Mouse (Mus musculus) heart, adult 2 months (tissue): ENCODE results near the gene Sart1. TPM values are rescaled to one million over a fixed set of nuclear protein-coding genes. Genes with fewer than 3 reads are reported as not detected.

ENCODE experiments used
- DNase-seq, 2 experiments: peaks; one replicate each; pipeline ENCODE4 v3.0.0; 2021
- H3K27ac ChIP-seq: fragments of 200-600 bp; 2 replicates; pipeline ENCODE4 v1.8.1; 2022
- H3K27me3 ChIP-seq: fragments of 200-500 bp; 2 replicates; pipeline ENCODE4 v1.6.1; 2012; ENCODE audit warnings: mild to moderate bottlenecking, low read length, inconsistent platforms, mixed read lengths; ENCODE audit not compliant: control insufficient read depth, insufficient read depth
- H3K36me3 ChIP-seq: fragments of 200-500 bp; 2 replicates; pipeline ENCODE4 v1.6.1; 2012; ENCODE audit warnings: low read length, inconsistent platforms; ENCODE audit not compliant: control insufficient read depth, insufficient read depth
- H3K4me1 ChIP-seq: fragments of 200-500 bp; 2 replicates; pipeline ENCODE4 v1.6.1; 2011; ENCODE audit warnings: low read length; ENCODE audit not compliant: control insufficient read depth, insufficient read depth
- H3K4me3 ChIP-seq: fragments of 200-600 bp; 2 replicates; pipeline ENCODE4 v1.8.1; 2022
- H3K79me2 ChIP-seq: fragments of 200-500 bp; replicated peaks from 2 replicates; pipeline ENCODE4 v1.6.1; 2012; ENCODE audit warnings: mild to moderate bottlenecking, inconsistent platforms, low read length, moderate library complexity, mixed read lengths; ENCODE audit not compliant: control insufficient read depth, insufficient read depth
- H3K9ac ChIP-seq: fragments of 200-500 bp; 2 replicates; pipeline ENCODE4 v1.6.1; 2012; ENCODE audit warnings: low read depth, mild to moderate bottlenecking, control low read depth, inconsistent platforms, low read length, mixed read lengths
- CTCF ChIP-seq: fragments of 200-600 bp; IDR thresholded peaks from 2 replicates; pipeline ENCODE4 v1.8.1; 2022; ENCODE audit warnings: antibody characterized with exemption, mild to moderate bottlenecking, moderate library complexity
- EP300 ChIP-seq: fragments of 200-500 bp; IDR thresholded peaks from 2 replicates; pipeline ENCODE4 v1.6.1; 2011; ENCODE audit warnings: low read depth, low read length, control low read depth; ENCODE audit not compliant: insufficient read depth
- POLR2A ChIP-seq: fragments of 200-500 bp; IDR thresholded peaks from 2 replicates; pipeline ENCODE4 v1.6.1; 2011; ENCODE audit warnings: mild to moderate bottlenecking, low read depth, low read length, control low read depth; ENCODE audit not compliant: insufficient read depth
- WGBS: fragments of 180-500 bp; shearing (Covaris S2); methylation state at CpG from one replicate; pipeline ENCODE4 v1.1.7; 2018; 5-methylcytosine and 5-hydroxymethylcytosine counted together
- intact Hi-C: fragments of 180-260 bp; cut with DNase I; formaldehyde crosslinking; loops from one replicate; pipeline ENCODE4 v1.15.1; 2025
- polyA plus RNA-seq: library from polyadenylated mRNA; depleted of rRNA; stranded (reverse); fragments of >200 nt; gene quantifications from 2 replicates; pipeline ENCODE4 v1.2.3, GENCODE M21; 2012
- total RNA-seq, 2 experiments: library from RNA; stranded (reverse); gene quantifications; 2 replicates each; pipeline ENCODE4 v1.2.3; 2021

The Sart1 gene
- total and polyA plus RNA-seq, 3 experiments, result 10.6 to 51.8 (median 47.3) TPM

DNA sequence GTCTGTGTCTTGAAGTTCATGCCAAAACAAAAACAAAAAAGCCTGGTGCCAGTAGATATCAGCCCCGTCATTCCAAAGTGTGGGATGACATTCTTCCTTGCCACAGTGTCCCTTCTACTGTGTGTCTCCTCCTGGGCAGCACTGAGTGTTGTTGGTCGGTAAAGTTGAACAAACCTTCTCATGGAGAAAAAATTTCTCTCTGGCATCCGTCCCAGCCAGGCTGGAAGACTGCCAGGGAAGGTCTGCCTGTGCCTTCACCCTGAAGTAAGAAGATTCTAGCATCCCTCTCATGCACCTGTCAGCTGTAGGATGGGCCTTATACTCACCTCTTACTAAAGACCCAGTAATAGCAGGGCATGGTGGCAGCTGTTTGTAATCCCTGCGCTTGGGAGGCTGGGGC is 4.4 kb upstream of the Sart1 start:
- no peak for TF ChIP-seq EP300
- no peak for TF ChIP-seq POLR2A
- no peak for TF ChIP-seq CTCF

GRCm38 (mm10) chr19:5390416-5390815 is 1.9 kb upstream of the Sart1 start:
- Histone ChIP-seq H3K79me2 (peaks cover 3% of the 10 kb centered on the region), H3K4me1 (peaks cover 5% of the 10 kb centered on the region), H3K27me3 (no peaks in the 10 kb centered on the region), H3K36me3 (peaks cover 3% of the 10 kb centered on the region; the same call in 1 of the 2 replicates), H3K9ac (no peak overlapping the region), H3K27ac (no peak overlapping the region), H3K4me3 (no peak overlapping the region; the same call in 1 of the 2 replicates)
- TF ChIP-seq CTCF (no peak), POLR2A (no peak), EP300 (no peak)
- no peak for DNase-seq
- WGBS, result 65% methylated on average over 8 of the region's 8 CpGs
- intact Hi-C loops, result no loop called here

More for the DNA sequence above, 4.4 kb upstream of the Sart1 start:
- WGBS, result 20% methylated on average over 4 of the region's 4 CpGs
- Histone ChIP-seq H3K27ac (no peak overlapping the region), H3K9ac (no peak overlapping the region), H3K4me1 (peaks cover 3% of the 10 kb centered on the region), H3K4me3 (no peak overlapping the region), H3K36me3 (no peaks in the 10 kb centered on the region), H3K79me2 (peaks cover 3% of the 10 kb centered on the region), H3K27me3 (no peaks in the 10 kb centered on the region)
- intact Hi-C loops, result no loop called here
- peak; percentile 47 to 72 for DNase-seq

GRCm38 (mm10) chr19:5389647-5390046 is 1.1 kb upstream of the Sart1 start:
- no peak for TF ChIP-seq EP300
- Histone ChIP-seq H3K27ac (peak overlapping the region; percentile 36; the same call in 1 of the 2 replicates), H3K4me1 (peaks cover 5% of the 10 kb centered on the region), H3K27me3 (no peaks in the 10 kb centered on the region), H3K9ac (peak overlapping the region; percentile 30), H3K79me2 (peaks cover 3% of the 10 kb centered on the region), H3K4me3 (peak overlapping the region; percentile 99), H3K36me3 (peaks cover 3% of the 10 kb centered on the region; the same call in 1 of the 2 replicates)
- DNase-seq, result peak; percentile 49 to 61
- WGBS, result 13% methylated on average over 12 of the region's 12 CpGs
- intact Hi-C loops, result loop anchor here (2.0 to 10.0 kb wide), 3 partner anchors 35 to 295 kb away; partner anchors contain the start of genes AI837181, Drap1, Map3k11 and Mus81

- peaks cover 5% of the 10 kb centered on the region for H3K4me1 ChIP-seq
- no peak for DNase-seq
- WGBS, result under 1% methylated on average over 43 of the region's 43 CpGs
- H3K9ac ChIP-seq, result peak overlapping the region; percentile 97
- TF ChIP-seq EP300, result no peak
- TF ChIP-seq POLR2A, result no peak
- no peak for TF ChIP-seq CTCF
- H3K36me3 ChIP-seq, result peaks cover 3% of the 10 kb centered on the region; the same call in 1 of the 2 replicates
- no peaks in the 10 kb centered on the region for H3K27me3 ChIP-seq
- peak overlapping the region; percentile 99 for H3K4me3 ChIP-seq
- H3K27ac ChIP-seq, result peak overlapping the region; percentile 90
- peaks cover 3% of the 10 kb centered on the region for H3K79me2 ChIP-seq
- intact Hi-C loops, result loop anchor here (1.0 to 10.0 kb wide), 4 partner anchors 22 to 297 kb away; partner anchors contain the start of genes AI837181, Drap1, Eif1ad and Map3k11
Observed at GRCm38 (mm10) chr19:5388011-5388441, 477 bp downstream of the Sart1 start.

DNA sequence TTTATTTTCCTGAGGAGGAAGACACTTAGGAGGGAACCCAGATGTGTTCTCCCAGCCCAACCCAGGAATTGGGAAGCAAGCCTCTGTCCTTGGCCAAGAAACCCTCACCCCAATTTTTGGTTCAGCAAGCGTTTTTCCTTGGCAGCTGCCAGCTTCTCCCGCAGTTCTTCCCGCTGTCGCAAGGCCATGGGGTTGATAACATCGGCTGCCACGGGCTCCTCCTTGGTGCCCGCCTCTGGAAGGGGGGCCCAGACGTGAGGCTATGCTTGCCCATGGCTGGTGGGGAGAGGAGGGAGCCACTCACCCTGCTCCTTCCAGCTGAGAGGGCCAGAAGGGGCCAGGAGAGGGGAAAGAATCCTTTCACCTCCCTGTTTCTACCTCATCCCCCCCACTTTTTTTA is 3.8 kb downstream of the Sart1 start:
- Histone ChIP-seq H3K27ac (no peak overlapping the region), H3K4me1 (peaks cover 5% of the 10 kb centered on the region), H3K9ac (no peak overlapping the region), H3K4me3 (no peak overlapping the region), H3K27me3 (no peaks in the 10 kb centered on the region), H3K36me3 (peaks cover 3% of the 10 kb centered on the region; the same call in 1 of the 2 replicates), H3K79me2 (peaks cover 3% of the 10 kb centered on the region)
- intact Hi-C loops, result loop anchor here (1.0 to 10.0 kb wide), 2 partner anchors 15 to 300 kb away; partner anchors contain the start of genes Map3k11 and Pcnx3
- no peak for DNase-seq
- 86% methylated on average over 8 of the region's 8 CpGs for WGBS
- TF ChIP-seq POLR2A, result no peak
- TF ChIP-seq CTCF, result no peak
- TF ChIP-seq EP300, result no peak

- Histone ChIP-seq H3K4me1 (peaks cover 2% of the 10 kb centered on the region), H3K27ac (no peak overlapping the region), H3K27me3 (no peaks in the 10 kb centered on the region), H3K4me3 (no peak overlapping the region), H3K36me3 (peaks cover 3% of the 10 kb centered on the region; the same call in 1 of the 2 replicates), H3K9ac (no peak overlapping the region), H3K79me2 (peaks cover 2% of the 10 kb centered on the region)
- 91% methylated on average over 12 of the region's 12 CpGs for WGBS
- intact Hi-C loops, result loop anchor here (10.0 kb wide), 1 partner anchor 301 kb away; the partner anchor contains the start of genes Map3k11 and Pcnx3
- no peak for DNase-seq
- no peak for TF ChIP-seq CTCF
- no peak for TF ChIP-seq POLR2A
- no peak for TF ChIP-seq EP300
Observed at GRCm38 (mm10) chr19:5383326-5383725, 5.2 kb downstream of the Sart1 start.
